Mouse (Mus musculus) MEL (cell line): ENCODE measurements at regions not wholly inside any gene's neighbourhood (a gene's known extent, or its start where the extent isn't known, plus 50 kb on each side); places are given as distances from the start of the nearest gene placed in this dataset.

Experiments used
- DNase-seq: peaks from one replicate; pipeline ENCODE4 v3.0.0; 2011; ENCODE audit warnings: low read depth, low spot score
- H3K27ac ChIP-seq: 2 replicates; pipeline ENCODE4 v1.5.1; 2012; ENCODE audit warnings: low read depth, mild to moderate bottlenecking, control low read depth, low read length, moderate library complexity; ENCODE audit not compliant: control insufficient read depth
- H3K27me3 ChIP-seq, 2 experiments: fragments of 150-350 bp in 1 of 2; sonication (generic) in 1 of 2; 2 replicates each; pipeline ENCODE4 v1.6.1; 2012; ENCODE audit warnings: low read length in 2 of 2, mild to moderate bottlenecking in 2 of 2, improper control_type of control experiment in 1 of 2, moderate library complexity in 1 of 2; ENCODE audit not compliant: insufficient read depth in 2 of 2, control insufficient read depth in 1 of 2
- H3K36me3 ChIP-seq, 2 experiments: 2 replicates each; pipeline ENCODE4 v1.6.1; 2012 to 2014; ENCODE audit warnings: low read length in 2 of 2, improper control_type of control experiment in 1 of 2, inconsistent platforms in 1 of 2, mild to moderate bottlenecking in 1 of 2; ENCODE audit not compliant: insufficient read depth in 2 of 2, control insufficient read depth in 1 of 2
- H3K4me1 ChIP-seq, 2 experiments: fragments of 150-350 bp in 1 of 2; sonication (generic) in 1 of 2; 2 replicates each; pipeline ENCODE4 v1.6.1; 2012; ENCODE audit warnings: low read length in 2 of 2, improper control_type of control experiment in 1 of 2, mild to moderate bottlenecking in 1 of 2; ENCODE audit not compliant: insufficient read depth in 2 of 2, control insufficient read depth in 1 of 2
- H3K4me3 ChIP-seq, 2 experiments: fragments of 150-350 bp in 1 of 2; sonication (generic) in 1 of 2; 2 replicates each; pipeline ENCODE4 v1.5.1; 2012; ENCODE audit warnings: low read depth in 2 of 2, low read length in 2 of 2, mild to moderate bottlenecking in 2 of 2, moderate library complexity in 2 of 2, control low read depth in 1 of 2, improper control_type of control experiment in 1 of 2; ENCODE audit not compliant: control insufficient read depth in 1 of 2, insufficient read depth in 1 of 2
- H3K79me2 ChIP-seq: 2 replicates; pipeline ENCODE4 v1.6.1; 2012; ENCODE audit warnings: mild to moderate bottlenecking, low read length, moderate library complexity; ENCODE audit not compliant: control insufficient read depth, poor library complexity, insufficient read depth
- H3K9ac ChIP-seq: 2 replicates; pipeline ENCODE4 v1.6.1; 2012; ENCODE audit warnings: low read depth, mild to moderate bottlenecking, control low read depth, low read length, moderate library complexity; ENCODE audit not compliant: control insufficient read depth, poor library complexity, severe bottlenecking
- H3K9me3 ChIP-seq: fragments of 150-350 bp; sonication (generic); replicated peaks from 2 replicates; pipeline ENCODE4 v1.6.1; 2012; ENCODE audit warnings: mild to moderate bottlenecking, low read length, improper control_type of control experiment, moderate library complexity; ENCODE audit not compliant: insufficient read depth
- CHD1 ChIP-seq: IDR thresholded peaks from 2 replicates; pipeline ENCODE4 v1.6.1; 2012; ENCODE audit warnings: low read depth, mild to moderate bottlenecking, inconsistent platforms, low read length, improper control_type of control experiment
- EP300 ChIP-seq, 2 experiments: IDR thresholded peaks; 2 replicates each; pipeline ENCODE4 v1.6.1; 2011; ENCODE audit warnings: improper control_type of control experiment in 2 of 2, low read length in 2 of 2, low read depth in 1 of 2, mild to moderate bottlenecking in 1 of 2
- HCFC1 ChIP-seq: IDR thresholded peaks from 2 replicates; pipeline ENCODE4 v1.6.1; 2012; ENCODE audit warnings: low read depth, mild to moderate bottlenecking, inconsistent platforms, low read length, improper control_type of control experiment, moderate library complexity
- JUND ChIP-seq: IDR thresholded peaks from 2 replicates; pipeline ENCODE4 v1.6.1; 2011; ENCODE audit warnings: low read depth, mild to moderate bottlenecking, improper control_type of control experiment, low read length
- KAT2A ChIP-seq: conservative IDR thresholded peaks from 2 replicates; pipeline ENCODE4 v1.6.1; 2012; ENCODE audit warnings: low read depth, low read length, improper control_type of control experiment, inconsistent platforms
- MAZ ChIP-seq: IDR thresholded peaks from 2 replicates; pipeline ENCODE4 v1.6.1; 2012; ENCODE audit warnings: low read depth, mild to moderate bottlenecking, inconsistent platforms, low read length, improper control_type of control experiment
- NELFE ChIP-seq: IDR thresholded peaks from 2 replicates; pipeline ENCODE4 v1.6.1; 2011; ENCODE audit warnings: low read depth, low read length, improper control_type of control experiment
- NRF1 ChIP-seq: IDR thresholded peaks from 2 replicates; pipeline ENCODE4 v1.6.1; 2014; ENCODE audit warnings: low read depth, mild to moderate bottlenecking, inconsistent platforms, low read length, improper control_type of control experiment, moderate library complexity; ENCODE audit not compliant: poor library complexity, insufficient read depth, severe bottlenecking
- POLR2AphosphoS2 ChIP-seq: IDR thresholded peaks from 2 replicates; pipeline ENCODE4 v1.6.1; 2011; ENCODE audit warnings: low read length, improper control_type of control experiment
- RCOR1 ChIP-seq: IDR thresholded peaks from 2 replicates; pipeline ENCODE4 v1.6.1; 2012; ENCODE audit warnings: low read depth, mild to moderate bottlenecking, inconsistent platforms, low read length, improper control_type of control experiment
- USF1 ChIP-seq: IDR thresholded peaks from 2 replicates; pipeline ENCODE4 v1.6.1; 2014; ENCODE audit warnings: low read depth, mild to moderate bottlenecking, inconsistent platforms, low read length, improper control_type of control experiment, moderate library complexity
- ZMIZ1 ChIP-seq: IDR thresholded peaks from 2 replicates; pipeline ENCODE4 v1.6.1; 2012; ENCODE audit warnings: low read depth, mild to moderate bottlenecking, inconsistent platforms, low read length, improper control_type of control experiment, moderate library complexity
- ZNF384 ChIP-seq: IDR thresholded peaks from 2 replicates; pipeline ENCODE4 v1.6.1; 2012; ENCODE audit warnings: low read depth, mild to moderate bottlenecking, inconsistent platforms, low read length, improper control_type of control experiment

GRCm38 (mm10) chr1:77832174-77832573, 317.3 kb upstream of the Epha4 start:
- Histone ChIP-seq H3K4me3 (no peak overlapping the region), H3K9me3 (no peaks in the 10 kb centered on the region), H3K4me1 (no peaks in the 10 kb centered on the region), H3K79me2 (no peaks in the 10 kb centered on the region), H3K27me3 (no peaks in the 10 kb centered on the region), H3K36me3 (no peaks in the 10 kb centered on the region), H3K27ac (no peak overlapping the region), H3K9ac (no peak overlapping the region)
- TF ChIP-seq POLR2AphosphoS2 (no peak), RCOR1 (no peak), JUND (no peak), CHD1 (no peak), MAZ (no peak), NELFE (no peak), NRF1 (no peak), KAT2A (no peak), HCFC1 (no peak), EP300 (IDR thresholded peaks at IDR 0.05; ENCODE audit: low read depth in 1 of 2, low read length in 2 of 2) (no peak), USF1 (no peak), ZMIZ1 (no peak)
- DNase-seq = peak; percentile 1

- Histone ChIP-seq H3K36me3 (no peaks in the 10 kb centered on the region), H3K27ac (no peak overlapping the region), H3K27me3 (no peaks in the 10 kb centered on the region), H3K4me1 (no peaks in the 10 kb centered on the region), H3K79me2 (no peaks in the 10 kb centered on the region), H3K9ac (no peak overlapping the region), H3K9me3 (no peaks in the 10 kb centered on the region)
- TF ChIP-seq ZNF384 (no peak), MAZ (no peak)
- TF ChIP-seq, all 39 proteins: peak for 0
- DNase-seq = no peak
- H3K4me3 ChIP-seq = no peak overlapping the region
Observed at GRCm38 (mm10) chr1:77824716-77825387, 310.0 kb upstream of the Epha4 start.
